ENCODE assay signal across 24 mouse cellular contexts in genomic region chr8:92783906-92784610, GRCm38 (mm10). TPM values are rescaled to one million over a fixed set of nuclear protein-coding genes. Genes with fewer than 3 reads are reported as not detected.
DNase-seq lines count a peak whose midpoint lies in the region; ATAC-seq and TF ChIP-seq lines count a peak whose summit lies in the region.
"Had no signal": no experiment of that assay in that cellular context is flagged by ENCODE, and none has a peak within 500 bp of the region (broad histone marks: within the 10 kb centered on the region; RNA-seq: fewer than 3 reads in every experiment).

No protein-coding gene starts in this region.

- no peaks in the 10 kb centered on the region for H3K9me3 ChIP-seq in midbrain, embryonic 10.5 days (replicated peaks)
- H3K9me3 ChIP-seq in midbrain, postnatal 0 days (ENCODE audit: low read length): no peaks in the 10 kb centered on the region
- no peaks in the 10 kb centered on the region for H3K9me3 ChIP-seq in stomach, postnatal 0 days (ENCODE audit: control insufficient read depth, low read length)
- H3K9me3 ChIP-seq: heart, embryonic 10.5 days; hindbrain, embryonic 15.5 days had no signal

- no peak for TF ChIP-seq CTCF in gastrocnemius, adult 2 months (IDR thresholded peaks at IDR 0.05)
- TF ChIP-seq CTCF in midbrain, postnatal 0 days (IDR thresholded peaks at IDR 0.05): no peak
- no peak for TF ChIP-seq CTCF in stomach, postnatal 0 days (IDR thresholded peaks at IDR 0.05; ENCODE audit: low read depth)

- H3K9ac ChIP-seq in midbrain, postnatal 0 days (replicated peaks; ENCODE audit: low read length, poor library complexity, severe bottlenecking): no peak overlapping the region
- H3K9ac ChIP-seq in stomach, postnatal 0 days (ENCODE audit: low read length): no peak overlapping the region
- H3K9ac ChIP-seq: embryonic facial prominence, embryonic 15.5 days; hindbrain, embryonic 15.5 days had no signal

- ATAC-seq in midbrain, postnatal 0 days (ENCODE audit: low FRiP score): no peak
- no peak for ATAC-seq in stomach, postnatal 0 days (ENCODE audit: low FRiP score, low TSS enrichment)
- ATAC-seq: forebrain, embryonic 14.5 days; inflammation-experienced regulatory T-cells, adult 6 months; intestine, postnatal 0 days had no signal

- H3K4me2 ChIP-seq in midbrain, postnatal 0 days (ENCODE audit: low read depth, low read length, poor library complexity, severe bottlenecking): no peak overlapping the region
- H3K4me2 ChIP-seq in stomach, postnatal 0 days (replicated peaks; ENCODE audit: low read depth): no peak overlapping the region
- H3K4me2 ChIP-seq: embryonic facial prominence, embryonic 15.5 days; hindbrain, embryonic 15.5 days had no signal

- H3K4me1 ChIP-seq in midbrain, embryonic 10.5 days: peaks cover 9% of the 10 kb centered on the region
- no peaks in the 10 kb centered on the region for H3K4me1 ChIP-seq in midbrain, postnatal 0 days (ENCODE audit: insufficient read depth, low read length)
- no peaks in the 10 kb centered on the region for H3K4me1 ChIP-seq in stomach, postnatal 0 days (replicated peaks; ENCODE audit: control insufficient read depth, insufficient read depth)
- H3K4me1 ChIP-seq: heart, embryonic 10.5 days; hindbrain, embryonic 15.5 days had no signal

- TF ChIP-seq EP300 in stomach, postnatal 0 days (optimal IDR thresholded peaks at IDR 0.05): no peak

- H3K27me3 ChIP-seq in midbrain, embryonic 10.5 days (ENCODE audit: low read depth, poor library complexity, severe bottlenecking): no peaks in the 10 kb centered on the region
- no peaks in the 10 kb centered on the region for H3K27me3 ChIP-seq in midbrain, postnatal 0 days (ENCODE audit: insufficient read depth, low read length)
- no peaks in the 10 kb centered on the region for H3K27me3 ChIP-seq in stomach, postnatal 0 days (ENCODE audit: control insufficient read depth, insufficient read depth, low read length)
- H3K27me3 ChIP-seq: embryonic facial prominence, embryonic 15.5 days; hindbrain, embryonic 15.5 days had no signal

- peak; percentile 34 for DNase-seq in gastrocnemius, adult 2 months
- no peak for DNase-seq in gastrocnemius, postnatal 4 days (ENCODE audit: low spot score in 2 of 2)
- no peak for DNase-seq in midbrain, embryonic 10.5 days (ENCODE audit: low spot score)
- DNase-seq in midbrain, postnatal 0 days (ENCODE audit: low spot score): no peak
- DNase-seq in ES-CJ7 (ENCODE audit: low read depth, low spot score) (peak; percentile 34), ZHBTc4 (ENCODE audit: low read depth, low spot score) (peak; percentile 4)
- DNase-seq in stomach, postnatal 0 days (ENCODE audit: low spot score): no peak
- DNase-seq in adrenal gland, adult 8-10 months: no peak
- DNase-seq: adrenal gland, postnatal 14 days; cerebellum, adult 11-12 months; cerebellum, adult 9-10 months; cerebellum, postnatal 25 days; gastrocnemius, postnatal 10 days; heart, postnatal 14 days; kidney, adult 8-10 months had no signal

- peak overlapping the region; percentile 51; the same call in 1 of the 2 replicates for H3K27ac ChIP-seq in gastrocnemius, adult 2 months
- H3K27ac ChIP-seq in midbrain, embryonic 10.5 days (replicated peaks): peak overlapping the region; percentile 46; the same call in 1 of the 2 replicates
- H3K27ac ChIP-seq in midbrain, postnatal 0 days (ENCODE audit: low read depth, low read length): no peak overlapping the region
- no peak overlapping the region for H3K27ac ChIP-seq in stomach, postnatal 0 days (replicated peaks)
- H3K27ac ChIP-seq: embryonic facial prominence, embryonic 15.5 days; forebrain, embryonic 10.5 days; heart, embryonic 10.5 days; hindbrain, embryonic 15.5 days had no signal

- no peaks in the 10 kb centered on the region for H3K36me3 ChIP-seq in midbrain, embryonic 10.5 days
- no peaks in the 10 kb centered on the region for H3K36me3 ChIP-seq in midbrain, postnatal 0 days (ENCODE audit: insufficient read depth, low read length)
- no peaks in the 10 kb centered on the region for H3K36me3 ChIP-seq in stomach, postnatal 0 days (ENCODE audit: control insufficient read depth, insufficient read depth, low read length)
- H3K36me3 ChIP-seq: embryonic facial prominence, embryonic 15.5 days; forebrain, embryonic 10.5 days; G1E; heart, embryonic 10.5 days; hindbrain, embryonic 15.5 days had no signal

- H3K4me3 ChIP-seq in gastrocnemius, adult 2 months: no peak overlapping the region
- no peak overlapping the region for H3K4me3 ChIP-seq in midbrain, embryonic 10.5 days
- no peak overlapping the region for H3K4me3 ChIP-seq in midbrain, postnatal 0 days (ENCODE audit: low read depth, low read length)
- no peak overlapping the region for H3K4me3 ChIP-seq in stomach, postnatal 0 days (ENCODE audit: low read depth, low read length)
- H3K4me3 ChIP-seq: embryonic facial prominence, embryonic 15.5 days; erythroblast, embryonic 14.5 days; forebrain, embryonic 10.5 days; heart, embryonic 10.5 days; hindbrain, embryonic 15.5 days had no signal

- 44% methylated on average over 3 of the region's 3 CpGs for WGBS in midbrain, embryonic 10.5 days
- 78% methylated on average over 3 of the region's 3 CpGs for WGBS in midbrain, postnatal 0 days
- WGBS in stomach, postnatal 0 days: 56% methylated on average over 3 of the region's 3 CpGs

- intact Hi-C loops in gastrocnemius, adult 2 months (cut with DNase I): no loop called here

RNA-seq across cellular contexts. Expression of gene Mmp2, which starts 43.0 kb away (rescaled TPM):
- total RNA-seq in gastrocnemius, adult 2 months (2021): 10 to 100 TPM; 35.5 to 75.4 TPM
- total RNA-seq in gastrocnemius, postnatal 4 days (2021): 100 to 1,000 TPM; 234 to 294 TPM
- polyA plus RNA-seq in midbrain, embryonic 10.5 days (2016; fragmentation: Nextera tagmentation; extraction: Ambion mirVana): 46.9 and 49.2 TPM in 2 replicates
- total RNA-seq in midbrain, postnatal 0 days (2014; rRNA removed): 16.1 and 19.2 TPM in 2 replicates
- 14.8 and 16.5 TPM in 2 replicates for polyA plus RNA-seq in midbrain, postnatal 0 days (2015; fragmentation: Nextera tagmentation; extraction: Ambion mirVana)
- polyA plus RNA-seq in stomach, postnatal 0 days (2015; fragmentation: Nextera tagmentation; extraction: Ambion mirVana): 80.4 and 98.8 TPM in 2 replicates
- 10 to 100 TPM; 17.9 to 57.2 (median 28.4) TPM for total RNA-seq in adrenal gland, adult 8-10 months (2022)
- polyA plus RNA-seq: erythroblast, embryonic 14.5 days; G1E; inflammation-experienced regulatory T-cells, adult 6 months had no signal

Comparison
In these comparisons a context has a peak if more than half of its experiments do, and no peak if none do; other contexts are left out.
1. DNase-seq: peak in gastrocnemius, adult 2 months (single experiment), ES-CJ7 (single experiment) and ZHBTc4 (single experiment); none in gastrocnemius, postnatal 4 days (0 of 2), midbrain, embryonic 10.5 days (single experiment), midbrain, postnatal 0 days (single experiment), stomach, postnatal 0 days (single experiment) and adrenal gland, adult 8-10 months (single experiment).
2. H3K27ac ChIP-seq: peak in gastrocnemius, adult 2 months (single experiment) and midbrain, embryonic 10.5 days (single experiment); none in midbrain, postnatal 0 days (single experiment) and stomach, postnatal 0 days (single experiment).